ENCODE assay signal across 10 mouse cellular contexts in the genomic region with DNA sequence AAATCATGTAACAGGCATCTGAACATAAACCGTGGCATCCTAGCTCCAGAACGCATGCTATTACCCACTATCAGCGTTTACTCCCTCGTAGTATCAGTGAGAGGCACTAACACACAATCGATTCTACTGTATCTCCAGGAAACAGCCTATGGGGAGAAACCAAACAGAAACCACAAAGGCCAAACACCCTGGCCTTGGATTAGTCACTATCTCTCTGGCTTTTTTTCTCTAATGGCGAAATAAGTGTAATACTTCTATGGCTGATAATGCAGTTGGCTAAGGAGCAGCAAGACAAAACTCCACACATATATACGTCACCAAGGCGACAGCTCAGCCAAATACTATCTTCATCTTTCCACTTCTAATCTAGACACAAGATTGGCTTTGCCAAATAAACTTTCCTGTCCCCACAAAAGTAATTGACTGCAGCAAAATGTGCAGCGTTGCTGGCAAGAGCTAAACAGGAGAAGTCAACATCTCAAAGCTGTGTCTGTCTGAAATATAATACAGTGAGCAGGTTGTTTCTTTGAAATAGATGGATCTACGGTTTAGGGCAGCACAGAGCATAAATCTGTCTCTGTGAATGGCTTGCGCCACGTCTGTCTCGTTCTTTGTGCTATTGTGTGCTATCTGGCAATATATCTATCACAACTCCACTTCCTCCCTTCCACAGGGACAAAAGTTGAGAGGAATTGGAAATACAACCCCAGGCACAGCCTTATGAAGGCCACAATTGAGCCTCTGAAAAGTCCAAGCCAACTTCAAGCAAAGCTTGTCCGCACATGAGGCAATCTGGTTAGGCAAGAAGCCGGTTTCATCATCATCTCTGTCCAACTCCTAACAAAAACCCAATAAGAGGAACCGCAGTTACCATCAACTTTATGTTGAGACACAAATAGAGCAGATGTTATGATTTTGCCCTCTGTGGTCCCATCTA.
DNase-seq lines count a peak whose midpoint lies in the region; ATAC-seq and TF ChIP-seq lines count a peak whose summit lies in the region.
"Had no signal": no experiment of that assay in that cellular context is flagged by ENCODE, and none has a peak within 500 bp of the region (broad histone marks: within the 10 kb centered on the region; RNA-seq: fewer than 3 reads in every experiment).

No protein-coding gene starts in this region.

- peaks cover 10% of the 10 kb centered on the region for H3K4me1 ChIP-seq in G1E (ENCODE audit: insufficient read depth, low read depth, low read length)
- peaks cover 7% of the 10 kb centered on the region for H3K4me1 ChIP-seq in intestine, embryonic 15.5 days (replicated peaks)
- no peaks in the 10 kb centered on the region for H3K4me1 ChIP-seq in midbrain, postnatal 0 days (ENCODE audit: insufficient read depth, low read length)

- peak; percentile 81 for ATAC-seq in G1E (ENCODE audit: extremely low read depth, insufficient number of reproducible peaks, low FRiP score, poor library complexity, severe bottlenecking)
- peak; percentile 88 for ATAC-seq in intestine, embryonic 15.5 days
- ATAC-seq in midbrain, postnatal 0 days (ENCODE audit: low FRiP score), result no peak

- H3K4me3 ChIP-seq in G1E (ENCODE audit: low read depth, low read length), result no peak overlapping the region
- H3K4me3 ChIP-seq in intestine, embryonic 15.5 days (replicated peaks), result no peak overlapping the region
- H3K4me3 ChIP-seq in midbrain, postnatal 0 days (ENCODE audit: low read depth, low read length), result no peak overlapping the region
- H3K4me3 ChIP-seq: heart, embryonic 12.5 days; midbrain, embryonic 10.5 days had no signal

- no peak overlapping the region for H3K4me2 ChIP-seq in intestine, embryonic 15.5 days (replicated peaks)
- H3K4me2 ChIP-seq in midbrain, postnatal 0 days (ENCODE audit: low read depth, low read length, poor library complexity, severe bottlenecking), result no peak overlapping the region
- H3K4me2 ChIP-seq: heart, embryonic 12.5 days had no signal

- no peak for TF ChIP-seq CTCF in G1E (IDR thresholded peaks at IDR 0.05; ENCODE audit: low read depth, low read length)
- TF ChIP-seq CTCF in midbrain, postnatal 0 days (IDR thresholded peaks at IDR 0.05), result no peak

- no peak overlapping the region for H3K27ac ChIP-seq in intestine, embryonic 15.5 days
- H3K27ac ChIP-seq in midbrain, postnatal 0 days (ENCODE audit: low read depth, low read length), result no peak overlapping the region
- H3K27ac ChIP-seq: midbrain, embryonic 10.5 days had no signal

- intact Hi-C loops in left cerebral cortex, postnatal 25 days (cut with DNase I), result no loop called here

- WGBS in intestine, embryonic 15.5 days, result 58% methylated on average over 16 of the region's 16 CpGs
- WGBS in midbrain, postnatal 0 days, result 86% methylated on average over 16 of the region's 16 CpGs

- H3K9ac ChIP-seq in intestine, embryonic 15.5 days, result no peak overlapping the region
- H3K9ac ChIP-seq in midbrain, postnatal 0 days (replicated peaks; ENCODE audit: low read length, poor library complexity, severe bottlenecking), result no peak overlapping the region
- H3K9ac ChIP-seq: heart, embryonic 12.5 days had no signal

- H3K36me3 ChIP-seq in G1E (replicated peaks), result no peaks in the 10 kb centered on the region
- H3K36me3 ChIP-seq in intestine, embryonic 15.5 days, result no peaks in the 10 kb centered on the region
- H3K36me3 ChIP-seq in midbrain, postnatal 0 days (ENCODE audit: insufficient read depth, low read length), result no peaks in the 10 kb centered on the region
- H3K36me3 ChIP-seq: heart, embryonic 12.5 days had no signal

- H3K27me3 ChIP-seq in G1E (ENCODE audit: insufficient read depth, low read length), result no peaks in the 10 kb centered on the region
- no peaks in the 10 kb centered on the region for H3K27me3 ChIP-seq in intestine, embryonic 15.5 days (replicated peaks)
- no peaks in the 10 kb centered on the region for H3K27me3 ChIP-seq in midbrain, postnatal 0 days (ENCODE audit: insufficient read depth, low read length)
- H3K27me3 ChIP-seq: heart, embryonic 12.5 days had no signal

- DNase-seq in G1E (ENCODE audit: low spot score) (no peak), NIH3T3 (ENCODE audit: low read depth) (peak; percentile 4)
- peak; percentile 53 for DNase-seq in lung, postnatal 10 days
- DNase-seq in midbrain, postnatal 0 days (ENCODE audit: low spot score), result no peak
- no peak for DNase-seq in left cerebral cortex, postnatal 25 days (ENCODE audit: low spot score in 2 of 2)
- no peak for DNase-seq in layer of hippocampus, postnatal 25 days (ENCODE audit: extremely low spot score in 1 of 2, low spot score in 1 of 2)
- DNase-seq: embryo, embryonic 11 days had no signal

- H3K9me3 ChIP-seq in G1E (replicated peaks), result 0 out of 2 replicates have a peak, but pooled peaks cover 2% of the 10 kb centered on the region
- H3K9me3 ChIP-seq in intestine, embryonic 15.5 days, result no peaks in the 10 kb centered on the region
- H3K9me3 ChIP-seq in midbrain, postnatal 0 days (ENCODE audit: low read length), result no peaks in the 10 kb centered on the region
- H3K9me3 ChIP-seq: heart, embryonic 12.5 days; midbrain, embryonic 10.5 days had no signal

Comparison
In these comparisons a context has a peak if more than half of its experiments do, and no peak if none do; other contexts are left out.
1. DNase-seq: peak in NIH3T3 (single experiment) and lung, postnatal 10 days (single experiment); none in G1E (single experiment), midbrain, postnatal 0 days (single experiment), left cerebral cortex, postnatal 25 days (0 of 2) and layer of hippocampus, postnatal 25 days (0 of 2).